Mouse (Mus musculus): ENCODE results near the gene Man2a1. TPM values are rescaled to one million over a fixed set of nuclear protein-coding genes. Genes with fewer than 3 reads are reported as not detected.

The Man2a1 gene
- 16.1 and 19.5 TPM in 2 replicates for polyA plus RNA-seq (2014; fragmentation: Nextera tagmentation; extraction: Ambion mirVana)

- WGBS = 0% methylated on average over 38 of the region's 69 CpGs
- Histone ChIP-seq H3K9ac (replicated peaks; ENCODE audit: low read depth, low read length) (peak within 1 kb of the TSS; percentile 92), H3K27ac (ENCODE audit: low read length) (peak within 1 kb of the TSS; percentile 96), H3K4me3 (ENCODE audit: low read depth, low read length) (peak within 1 kb of the TSS; percentile 78), H3K27me3 (ENCODE audit: control insufficient read depth, insufficient read depth, low read length) (no peaks in the 10 kb centered on the region), H3K9me3 (ENCODE audit: control insufficient read depth, low read depth, low read length) (no peaks in the 10 kb centered on the region), H3K36me3 (ENCODE audit: control insufficient read depth, insufficient read depth, low read length) (no peaks in the 10 kb centered on the region), H3K4me2 (replicated peaks; ENCODE audit: low read depth, low read length) (peak within 1 kb of the TSS; percentile 94), H3K4me1 (ENCODE audit: control insufficient read depth, insufficient read depth, low read length) (peaks cover 25% of the 10 kb centered on the region; the same call in 1 of the 2 replicates)
- ATAC-seq (ENCODE audit: insufficient number of reproducible peaks, insufficient read depth, low FRiP score, low read depth) = peak; percentile 92
Measured at GRCm38 (mm10) chr17:64600372-64601090, at the start of gene Man2a1. Gene Man2a1 (plus strand): TSS chr17:64600736.

GRCm38 (mm10) chr17:64553358-64553757 is 47.2 kb upstream of the Man2a1 start:
- Histone ChIP-seq H3K9me3 (ENCODE audit: control insufficient read depth, low read depth, low read length) (no peaks in the 10 kb centered on the region), H3K27me3 (ENCODE audit: control insufficient read depth, insufficient read depth, low read length) (no peaks in the 10 kb centered on the region), H3K27ac (ENCODE audit: low read length) (no peak overlapping the region), H3K4me3 (ENCODE audit: low read depth, low read length) (no peak overlapping the region), H3K4me2 (replicated peaks; ENCODE audit: low read depth, low read length) (no peak overlapping the region), H3K9ac (replicated peaks; ENCODE audit: low read depth, low read length) (no peak overlapping the region), H3K36me3 (ENCODE audit: control insufficient read depth, insufficient read depth, low read length) (no peaks in the 10 kb centered on the region), H3K4me1 (ENCODE audit: control insufficient read depth, insufficient read depth, low read length) (no peaks in the 10 kb centered on the region)
- 91% methylated on average over 10 of the region's 10 CpGs for WGBS
- no peak for ATAC-seq (ENCODE audit: insufficient number of reproducible peaks, insufficient read depth, low FRiP score, low read depth)

GRCm38 (mm10) chr17:64554901-64555300 is 45.6 kb upstream of the Man2a1 start:
- Histone ChIP-seq H3K9ac (replicated peaks; ENCODE audit: low read depth, low read length) (no peak overlapping the region), H3K27me3 (ENCODE audit: control insufficient read depth, insufficient read depth, low read length) (no peaks in the 10 kb centered on the region), H3K4me3 (ENCODE audit: low read depth, low read length) (no peak overlapping the region), H3K9me3 (ENCODE audit: control insufficient read depth, low read depth, low read length) (no peaks in the 10 kb centered on the region), H3K36me3 (ENCODE audit: control insufficient read depth, insufficient read depth, low read length) (no peaks in the 10 kb centered on the region), H3K4me2 (replicated peaks; ENCODE audit: low read depth, low read length) (no peak overlapping the region), H3K4me1 (ENCODE audit: control insufficient read depth, insufficient read depth, low read length) (no peaks in the 10 kb centered on the region), H3K27ac (ENCODE audit: low read length) (no peak overlapping the region)
- no peak for ATAC-seq (ENCODE audit: insufficient number of reproducible peaks, insufficient read depth, low FRiP score, low read depth)
- WGBS = 49% methylated on average over 3 of the region's 3 CpGs

GRCm38 (mm10) chr17:64556661-64557445 is 43.7 kb upstream of the Man2a1 start:
- no peaks in the 10 kb centered on the region for H3K4me1 ChIP-seq (ENCODE audit: control insufficient read depth, insufficient read depth, low read length)
- whole genome bisulfite sequencing = 81% methylated on average over 22 of the region's 22 CpGs
- H3K36me3 ChIP-seq (ENCODE audit: control insufficient read depth, insufficient read depth, low read length) = no peaks in the 10 kb centered on the region
- no peak overlapping the region for H3K9ac ChIP-seq (replicated peaks; ENCODE audit: low read depth, low read length)
- no peaks in the 10 kb centered on the region for H3K27me3 ChIP-seq (ENCODE audit: control insufficient read depth, insufficient read depth, low read length)
- no peak overlapping the region for H3K27ac ChIP-seq (ENCODE audit: low read length)
- ATAC-seq (ENCODE audit: insufficient number of reproducible peaks, insufficient read depth, low FRiP score, low read depth) = no peak
- no peak overlapping the region for H3K4me3 ChIP-seq (ENCODE audit: low read depth, low read length)
- no peak overlapping the region for H3K4me2 ChIP-seq (replicated peaks; ENCODE audit: low read depth, low read length)
- no peaks in the 10 kb centered on the region for H3K9me3 ChIP-seq (ENCODE audit: control insufficient read depth, low read depth, low read length)

- H3K4me2 ChIP-seq (replicated peaks; ENCODE audit: low read depth, low read length) = 0 out of 2 replicates have a peak overlapping the region, but pooled peaks have one; percentile 1
- no peak overlapping the region for H3K4me3 ChIP-seq (ENCODE audit: low read depth, low read length)
- H3K4me1 ChIP-seq (ENCODE audit: control insufficient read depth, insufficient read depth, low read length) = no peaks in the 10 kb centered on the region
- H3K36me3 ChIP-seq (ENCODE audit: control insufficient read depth, insufficient read depth, low read length) = no peaks in the 10 kb centered on the region
- H3K9ac ChIP-seq (replicated peaks; ENCODE audit: low read depth, low read length) = no peak overlapping the region
- no peak overlapping the region for H3K27ac ChIP-seq (ENCODE audit: low read length)
- 9% methylated on average over 4 of the region's 4 CpGs for WGBS
- H3K9me3 ChIP-seq (ENCODE audit: control insufficient read depth, low read depth, low read length) = no peaks in the 10 kb centered on the region
- no peaks in the 10 kb centered on the region for H3K27me3 ChIP-seq (ENCODE audit: control insufficient read depth, insufficient read depth, low read length)
- ATAC-seq (ENCODE audit: insufficient number of reproducible peaks, insufficient read depth, low FRiP score, low read depth) = peak; percentile 74; the same call in 1 of the 2 replicates
Measured at GRCm38 (mm10) chr17:64558994-64559540, 41.5 kb upstream of the Man2a1 start.

- 62% methylated on average over 6 of the region's 6 CpGs for WGBS
- Histone ChIP-seq H3K36me3 (ENCODE audit: control insufficient read depth, insufficient read depth, low read length) (no peaks in the 10 kb centered on the region), H3K4me1 (ENCODE audit: control insufficient read depth, insufficient read depth, low read length) (no peaks in the 10 kb centered on the region), H3K27me3 (ENCODE audit: control insufficient read depth, insufficient read depth, low read length) (no peaks in the 10 kb centered on the region), H3K9ac (replicated peaks; ENCODE audit: low read depth, low read length) (no peak overlapping the region), H3K9me3 (ENCODE audit: control insufficient read depth, low read depth, low read length) (no peaks in the 10 kb centered on the region), H3K27ac (ENCODE audit: low read length) (no peak overlapping the region), H3K4me2 (replicated peaks; ENCODE audit: low read depth, low read length) (no peak overlapping the region), H3K4me3 (ENCODE audit: low read depth, low read length) (no peak overlapping the region)
- no peak for ATAC-seq (ENCODE audit: insufficient number of reproducible peaks, insufficient read depth, low FRiP score, low read depth)
Measured at GRCm38 (mm10) chr17:64566435-64566834, 34.1 kb upstream of the Man2a1 start.

GRCm38 (mm10) chr17:64567546-64567945 is 33.0 kb upstream of the Man2a1 start:
- Histone ChIP-seq H3K27me3 (ENCODE audit: control insufficient read depth, insufficient read depth, low read length) (no peaks in the 10 kb centered on the region), H3K4me2 (replicated peaks; ENCODE audit: low read depth, low read length) (no peak overlapping the region), H3K4me3 (ENCODE audit: low read depth, low read length) (no peak overlapping the region), H3K9ac (replicated peaks; ENCODE audit: low read depth, low read length) (no peak overlapping the region), H3K9me3 (ENCODE audit: control insufficient read depth, low read depth, low read length) (no peaks in the 10 kb centered on the region), H3K4me1 (ENCODE audit: control insufficient read depth, insufficient read depth, low read length) (no peaks in the 10 kb centered on the region), H3K27ac (ENCODE audit: low read length) (no peak overlapping the region), H3K36me3 (ENCODE audit: control insufficient read depth, insufficient read depth, low read length) (no peaks in the 10 kb centered on the region)
- WGBS = 87% methylated on average over 3 of the region's 3 CpGs
- no peak for ATAC-seq (ENCODE audit: insufficient number of reproducible peaks, insufficient read depth, low FRiP score, low read depth)

GRCm38 (mm10) chr17:64573981-64574380 is 26.6 kb upstream of the Man2a1 start:
- H3K27me3 ChIP-seq (ENCODE audit: control insufficient read depth, insufficient read depth, low read length) = no peaks in the 10 kb centered on the region

More at GRCm38 (mm10) chr17:64573981-64574380, 26.6 kb upstream of the Man2a1 start:
- ATAC-seq (ENCODE audit: insufficient number of reproducible peaks, insufficient read depth, low FRiP score, low read depth) = no peak
- H3K4me1 ChIP-seq (ENCODE audit: control insufficient read depth, insufficient read depth, low read length) = no peaks in the 10 kb centered on the region; the same call in 1 of the 2 replicates
- no peak overlapping the region for H3K4me2 ChIP-seq (replicated peaks; ENCODE audit: low read depth, low read length)
- H3K27ac ChIP-seq (ENCODE audit: low read length) = no peak overlapping the region
- no peaks in the 10 kb centered on the region for H3K36me3 ChIP-seq (ENCODE audit: control insufficient read depth, insufficient read depth, low read length)
- H3K9me3 ChIP-seq (ENCODE audit: control insufficient read depth, low read depth, low read length) = no peaks in the 10 kb centered on the region
- H3K9ac ChIP-seq (replicated peaks; ENCODE audit: low read depth, low read length) = no peak overlapping the region
- no peak overlapping the region for H3K4me3 ChIP-seq (ENCODE audit: low read depth, low read length)
- 92% methylated on average over 9 of the region's 9 CpGs for WGBS
